Mouse (Mus musculus) heart, adult 11 months (tissue): ENCODE measurements around the gene Dand5.
A peak's percentile ranks its signal among the peaks of the same experiment; 100 is the strongest.

Source experiments
- DNase-seq: peaks from one replicate; pipeline ENCODE4 v3.0.0; 2022

Dand5 gene

DNA sequence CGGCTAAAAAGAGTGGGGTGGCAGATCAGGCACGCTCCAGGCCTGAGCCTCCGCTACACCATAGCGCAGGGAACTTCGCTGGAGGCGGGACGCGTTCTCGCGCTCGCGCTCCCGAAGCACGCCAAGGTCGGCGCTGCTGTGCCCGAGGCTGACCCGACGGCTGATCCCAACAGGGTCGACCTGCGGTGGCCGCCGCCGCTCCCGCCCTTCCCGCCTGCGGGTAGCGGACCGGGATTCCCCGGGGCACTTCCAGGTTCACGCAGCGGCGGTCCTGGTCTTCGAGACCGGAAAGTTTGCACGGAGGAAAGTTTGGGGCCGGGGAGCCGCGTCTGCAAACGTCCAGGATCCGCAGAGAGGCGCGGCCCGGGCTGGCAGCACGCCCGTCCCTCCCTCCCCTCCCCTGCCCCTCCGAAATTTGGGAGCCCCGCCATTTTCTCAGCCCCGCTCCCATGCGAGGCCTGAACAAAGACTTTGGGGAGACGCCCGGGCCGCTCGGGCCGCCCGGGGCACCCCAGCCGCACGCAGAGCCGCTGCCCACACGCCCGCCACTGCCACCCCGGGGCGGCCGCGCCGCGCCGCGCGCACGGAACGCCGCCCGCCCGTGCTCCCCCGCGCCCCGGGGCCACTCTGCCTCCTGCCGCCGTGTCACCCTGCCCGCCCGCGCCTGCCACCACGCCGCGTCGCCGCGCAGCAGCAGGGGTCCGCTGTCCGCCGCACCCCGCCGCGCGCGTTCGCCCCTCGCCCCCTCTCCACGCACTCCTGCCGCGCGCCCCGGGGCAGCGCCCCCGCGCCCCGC is 23.3 kb downstream of the Dand5 start:
- DNase-seq, result peak; percentile 97

DNA sequence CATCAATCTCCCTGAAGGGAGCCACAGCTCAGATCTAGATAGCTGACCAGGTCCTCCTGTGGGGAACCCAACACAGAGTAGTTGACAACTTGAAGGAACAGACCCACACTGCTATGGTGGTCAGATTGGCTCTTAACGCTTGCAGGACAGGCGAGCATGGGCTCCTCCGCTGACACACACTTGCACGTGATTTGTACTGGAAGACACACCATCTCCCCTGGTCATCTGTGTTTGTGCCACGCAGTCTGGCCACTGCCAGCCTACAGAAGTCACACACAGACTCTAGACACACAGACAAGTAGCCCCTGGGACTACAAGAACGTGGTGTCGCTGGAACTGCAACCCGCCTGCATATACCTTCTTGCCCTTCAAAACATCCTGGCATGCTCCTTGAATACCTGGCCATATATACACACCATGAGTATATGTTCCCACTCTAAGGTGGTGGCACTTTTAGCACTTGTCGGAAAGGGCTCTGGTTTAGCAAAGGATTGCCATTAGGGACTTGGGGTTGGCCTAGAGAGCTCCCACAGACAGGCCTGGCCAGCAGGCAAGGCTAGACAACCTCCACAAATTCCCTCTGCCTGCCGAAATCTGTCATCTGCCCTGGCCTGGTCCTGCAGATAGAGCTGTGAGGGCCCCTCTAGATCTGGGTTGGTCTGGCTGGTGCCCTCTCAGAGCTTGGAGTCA is 24.0 kb downstream of the Dand5 start:
- DNase-seq, result no peak

DNA sequence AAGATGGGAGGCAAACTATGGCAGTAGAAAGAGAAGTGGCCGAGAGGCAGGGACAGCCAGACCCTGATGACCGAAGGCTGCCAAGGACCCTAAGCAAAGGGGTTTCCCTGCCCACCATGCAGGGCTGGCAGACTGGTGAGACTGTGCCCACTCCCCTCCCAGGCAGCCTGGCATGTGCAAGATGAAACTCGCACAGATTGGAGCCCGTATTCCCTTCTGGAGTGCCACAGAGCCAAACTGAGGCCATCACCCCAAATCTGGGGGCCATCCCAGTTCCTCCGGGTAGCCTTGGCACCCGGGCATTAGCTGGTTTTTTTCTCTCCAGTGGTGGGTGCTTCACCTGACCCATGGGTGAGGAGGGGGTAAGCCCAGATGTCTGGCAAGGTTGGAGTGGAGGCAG is 24.7 kb downstream of the Dand5 start:
- DNase-seq, result peak; percentile 94

DNA sequence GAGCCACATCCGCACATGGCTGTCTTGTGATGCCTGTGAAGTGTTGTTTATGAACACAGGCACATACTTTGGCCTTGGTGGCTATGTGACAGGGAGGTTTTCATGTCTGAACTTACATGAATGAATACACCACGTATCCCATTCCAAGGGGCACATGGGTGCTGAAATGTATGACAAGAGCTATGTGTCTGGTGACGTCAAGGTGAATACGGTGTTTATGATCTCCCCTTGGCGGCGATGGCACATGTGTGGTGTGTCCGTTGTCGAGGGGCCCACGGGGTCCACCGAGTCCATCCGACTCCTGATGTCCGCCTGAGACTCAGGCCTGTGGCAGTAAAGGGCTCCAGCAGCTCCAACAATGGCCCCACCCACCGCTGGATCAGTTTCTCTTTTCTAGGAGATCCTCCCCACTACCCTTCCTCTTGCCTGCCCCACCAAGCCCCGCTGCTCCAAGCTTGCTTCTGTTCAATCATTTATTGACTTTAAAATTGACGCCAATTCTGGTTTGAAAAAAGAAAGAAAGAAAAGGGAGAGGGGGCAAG is 25.3 kb downstream of the Dand5 start:
- no peak for DNase-seq

DNA sequence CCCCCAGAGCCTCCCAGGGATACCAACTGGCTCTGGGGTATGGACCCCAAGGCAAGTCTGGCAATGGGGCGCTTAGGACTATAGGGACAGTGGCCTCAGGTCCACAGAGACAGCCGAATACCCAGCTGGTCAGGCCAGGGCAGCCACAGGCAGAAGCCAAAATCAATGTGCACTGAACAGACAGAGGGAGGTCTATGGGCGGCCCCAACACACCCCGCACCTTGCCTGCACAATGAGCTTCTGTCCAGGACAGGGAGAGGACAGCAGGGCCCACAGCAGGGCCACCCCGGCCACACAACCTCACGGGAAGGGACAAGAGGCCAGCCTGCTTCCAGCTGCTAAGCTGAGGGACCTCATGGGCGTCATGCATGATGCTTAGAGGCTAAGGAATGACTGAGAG is 28.1 kb downstream of the Dand5 start:
- peak; percentile 96 for DNase-seq

DNA sequence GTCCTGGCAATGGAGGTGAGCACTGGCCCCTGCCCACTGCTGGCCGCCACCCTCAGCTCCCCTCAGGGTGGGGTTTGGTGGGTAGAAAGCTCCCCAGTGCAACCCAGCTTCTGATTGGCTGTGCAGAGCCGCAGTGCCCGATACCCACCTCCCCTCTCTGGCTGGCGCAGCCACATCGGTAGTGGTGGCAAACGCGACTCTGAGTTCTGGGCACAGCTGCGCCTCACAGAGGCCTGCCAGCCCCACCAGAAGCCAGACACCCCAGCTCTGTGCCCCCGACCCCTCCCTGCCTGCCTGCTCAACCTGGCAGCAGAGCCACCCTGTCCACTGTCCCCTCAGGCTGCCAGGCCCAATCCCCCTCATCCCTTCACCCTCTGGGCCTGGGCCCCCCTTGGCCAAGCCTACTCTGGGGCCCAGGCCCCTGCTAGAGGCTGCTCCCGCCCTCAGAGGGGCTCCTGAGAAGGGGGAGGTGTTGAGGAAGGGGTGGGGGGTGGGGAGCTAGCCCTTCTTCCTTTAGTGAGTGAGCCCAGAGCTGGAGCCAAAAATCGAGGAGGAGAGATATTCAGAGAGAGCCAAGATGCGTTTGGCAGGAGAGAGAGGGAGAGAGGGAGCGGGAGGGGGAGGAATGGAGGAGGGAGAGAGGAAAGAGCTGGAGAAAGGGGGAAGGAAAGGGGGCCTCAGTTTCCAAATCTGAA is 28.7 kb downstream of the Dand5 start:
- DNase-seq, result peak; percentile 98

DNA sequence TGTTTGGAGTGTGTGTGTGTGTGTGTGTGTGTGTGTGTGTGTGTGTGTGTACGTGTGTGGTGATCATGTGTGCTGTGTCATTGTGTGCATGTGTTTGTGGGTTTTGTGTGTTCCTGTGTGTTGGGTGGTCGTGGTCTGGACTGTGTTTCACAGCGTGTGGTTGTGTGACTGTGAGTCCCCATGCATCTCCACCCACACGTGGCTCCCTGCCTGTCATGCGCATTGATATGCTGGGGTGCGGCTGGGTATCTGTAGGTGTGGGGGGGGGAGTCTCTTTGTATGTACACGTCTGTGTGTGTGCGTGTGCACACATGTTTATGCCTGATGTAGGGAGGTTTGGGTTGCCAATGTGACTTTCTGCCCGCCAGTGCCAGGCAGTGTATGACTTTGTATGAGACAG is 29.5 kb downstream of the Dand5 start:
- peak; percentile 94 for DNase-seq

DNA sequence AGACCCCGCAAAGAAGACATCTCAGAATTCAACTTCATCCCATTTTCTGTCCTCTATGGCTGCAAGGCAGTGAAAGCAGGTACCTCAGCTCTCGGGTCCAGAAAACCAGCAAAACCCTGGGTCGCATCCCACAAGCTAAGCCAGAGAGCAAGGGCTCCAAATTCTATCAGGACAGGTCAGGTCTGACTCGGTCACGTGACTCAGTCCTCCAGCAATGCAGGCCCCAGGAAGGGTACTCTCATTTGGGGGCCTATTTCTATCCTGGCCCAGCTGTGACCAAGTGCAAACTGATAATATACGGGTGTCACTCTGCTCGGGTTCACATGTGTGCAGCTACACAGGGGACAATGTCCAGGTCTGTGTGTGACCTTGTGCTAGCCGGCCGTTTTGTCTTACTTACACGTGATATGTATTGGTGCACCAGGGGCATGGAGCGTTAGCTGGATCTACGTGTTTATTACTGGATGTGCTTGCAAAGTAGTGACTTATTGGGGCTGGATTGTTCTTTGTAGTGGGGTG is 30.1 kb downstream of the Dand5 start:
- DNase-seq, result peak; percentile 94

DNA sequence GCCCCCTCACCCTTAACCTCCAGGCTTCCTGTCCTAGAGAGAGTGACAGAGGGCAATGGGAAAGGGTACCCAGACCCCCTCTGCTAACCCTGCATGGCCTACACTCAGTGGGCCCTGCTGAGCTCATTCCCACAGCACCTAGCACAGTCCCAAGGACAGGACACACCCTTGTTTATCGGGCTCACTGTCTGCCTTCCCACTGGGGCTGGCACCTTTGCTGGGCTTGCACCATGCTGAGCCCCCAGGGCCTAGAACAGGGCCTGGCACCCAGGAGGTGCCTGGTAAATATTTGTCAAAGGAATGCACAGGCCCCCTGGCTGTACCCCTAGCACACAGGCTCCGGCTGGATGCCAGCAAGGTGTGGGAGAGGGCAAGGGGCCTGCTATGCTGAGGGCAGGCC is 32.1 kb downstream of the Dand5 start:
- peak; percentile 93 for DNase-seq

DNA sequence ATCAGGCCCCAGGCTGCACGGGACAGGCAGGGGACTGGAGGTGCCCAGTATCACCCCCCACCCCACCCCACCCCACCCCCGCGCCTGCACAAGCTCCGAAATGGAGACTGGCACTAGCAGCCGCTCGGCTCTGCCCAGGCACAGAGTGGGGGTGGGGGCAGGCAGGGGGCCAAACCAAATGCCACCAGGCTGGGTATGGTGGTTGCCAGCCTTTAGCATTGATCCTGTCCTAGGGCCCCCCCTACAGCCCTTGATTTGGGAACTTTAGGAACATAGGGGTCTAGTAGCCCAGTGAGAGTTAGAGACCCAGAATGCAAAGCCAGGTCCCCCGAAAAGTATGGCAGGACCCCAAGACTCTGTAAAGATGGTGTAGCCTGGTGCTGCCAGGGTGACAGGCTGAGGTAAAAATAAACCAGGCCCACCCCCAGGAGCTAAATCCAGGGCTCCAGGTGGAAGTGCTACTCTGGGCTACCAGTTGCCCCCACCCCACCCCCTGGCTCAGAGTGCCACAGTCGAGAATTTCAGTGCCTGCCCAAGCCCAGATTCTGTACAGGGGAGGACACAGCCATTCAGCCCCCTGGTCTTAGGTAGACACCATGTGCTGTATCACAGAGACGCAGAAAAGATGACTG is 32.7 kb downstream of the Dand5 start:
- peak; percentile 98 for DNase-seq

DNA sequence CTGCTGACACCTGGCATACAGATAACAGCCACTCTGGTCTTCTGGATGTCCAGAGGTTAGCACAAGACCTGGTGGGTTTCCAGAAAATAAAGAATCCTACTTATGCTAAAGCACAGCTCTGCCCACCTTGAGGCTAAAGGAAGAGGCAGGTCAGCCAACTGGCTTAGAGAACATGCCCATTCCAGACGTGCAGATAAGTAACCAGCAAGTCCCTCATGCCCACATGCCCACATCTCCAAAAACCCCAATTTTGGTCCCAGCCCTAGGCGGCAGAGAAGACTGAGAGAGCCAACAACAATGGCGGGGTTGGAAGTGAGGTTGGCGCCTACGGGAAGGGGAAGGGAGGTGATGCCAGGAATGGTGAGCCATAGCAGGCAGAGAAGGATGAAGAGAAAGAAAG is 33.3 kb downstream of the Dand5 start:
- peak; percentile 92 for DNase-seq

DNA sequence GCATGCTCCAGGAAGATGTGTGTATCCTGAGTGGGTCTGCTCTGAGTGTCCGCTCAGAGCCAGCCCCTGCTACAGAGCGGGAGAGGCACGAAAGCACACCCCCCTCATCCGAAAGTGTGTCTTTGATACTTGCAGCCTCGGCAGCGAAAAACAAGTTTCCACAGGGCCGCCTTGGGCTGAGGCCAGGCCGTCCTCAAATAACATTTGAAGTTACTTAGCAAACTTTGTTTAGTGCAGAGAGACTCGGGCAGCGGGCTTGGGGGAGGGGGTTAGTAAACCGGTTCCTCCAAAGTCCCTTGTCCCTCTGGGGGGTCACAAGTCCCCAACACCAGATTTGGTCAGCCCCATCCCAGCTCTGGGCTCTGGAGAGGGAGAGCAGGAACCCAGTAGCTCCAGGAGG is 33.7 kb downstream of the Dand5 start:
- peak; percentile 98 for DNase-seq

DNA sequence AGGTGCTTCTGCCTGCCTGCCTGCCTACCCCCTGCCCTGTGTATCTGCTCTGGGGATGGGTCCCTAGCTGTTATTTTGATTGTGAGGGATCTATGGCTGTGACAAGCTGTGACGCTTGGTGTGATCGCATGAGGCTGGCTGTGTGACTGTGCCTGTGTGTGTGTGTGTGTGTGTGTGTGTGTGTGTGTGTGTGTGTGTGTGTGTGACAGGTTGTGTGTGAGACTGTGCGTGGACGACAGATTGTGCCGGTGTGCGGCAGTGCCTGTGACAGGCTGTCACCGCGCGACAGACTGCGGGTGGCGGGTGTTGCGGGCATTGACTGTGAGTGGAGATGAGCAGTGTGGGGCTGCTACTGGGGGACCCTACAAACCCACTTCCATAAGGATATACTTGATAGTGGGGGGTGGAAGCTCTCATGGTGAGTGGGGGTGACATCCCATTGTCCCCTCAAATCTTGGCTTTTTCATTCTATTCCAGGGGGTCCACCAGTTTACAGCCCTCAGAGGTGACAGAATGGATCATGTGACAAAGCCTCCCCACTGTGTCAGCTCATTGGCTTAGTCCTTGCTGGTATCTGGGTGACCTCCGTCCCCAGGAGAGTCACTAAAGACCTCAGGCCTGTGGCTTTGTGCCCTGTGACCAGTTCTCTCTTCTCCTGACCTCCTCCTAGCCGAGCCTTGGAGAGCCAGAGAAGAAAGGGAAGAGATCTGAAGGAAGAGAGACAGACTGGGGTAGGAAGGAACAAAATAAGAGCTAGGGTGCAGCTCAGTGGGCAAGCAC is 34.9 kb downstream of the Dand5 start:
- DNase-seq, result peak; percentile 93

DNA sequence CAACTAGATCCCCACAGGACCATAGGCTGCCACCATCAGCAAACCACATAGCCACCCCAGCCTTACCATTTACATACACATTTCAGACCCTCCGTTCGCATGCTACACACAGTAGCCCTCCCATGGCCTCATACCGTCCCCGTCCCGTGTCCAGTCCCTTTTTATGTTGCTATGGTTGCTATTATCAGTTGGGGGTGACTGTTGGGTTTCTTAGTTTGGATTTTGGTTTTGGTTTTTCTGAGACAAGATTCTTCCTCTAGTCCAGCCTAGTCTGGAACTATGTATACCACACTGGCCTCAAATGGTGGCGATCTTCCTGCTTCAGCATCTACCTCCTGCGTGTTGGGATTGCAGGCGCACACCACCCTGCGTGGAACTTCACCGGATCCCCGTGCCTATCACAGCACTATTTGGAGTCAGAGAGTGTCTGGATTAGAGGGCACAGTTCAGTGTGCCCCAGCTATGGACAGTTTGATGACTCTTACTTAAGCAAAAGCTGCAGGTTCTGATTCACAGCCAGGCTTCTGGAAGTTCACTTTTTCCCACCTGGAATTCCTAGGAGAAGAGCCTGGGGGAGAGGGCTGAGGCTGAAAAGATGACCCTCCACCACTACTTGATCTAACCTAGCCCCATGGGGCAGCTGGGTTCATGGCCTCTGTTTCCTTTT is 35.7 kb downstream of the Dand5 start:
- no peak for DNase-seq

DNA sequence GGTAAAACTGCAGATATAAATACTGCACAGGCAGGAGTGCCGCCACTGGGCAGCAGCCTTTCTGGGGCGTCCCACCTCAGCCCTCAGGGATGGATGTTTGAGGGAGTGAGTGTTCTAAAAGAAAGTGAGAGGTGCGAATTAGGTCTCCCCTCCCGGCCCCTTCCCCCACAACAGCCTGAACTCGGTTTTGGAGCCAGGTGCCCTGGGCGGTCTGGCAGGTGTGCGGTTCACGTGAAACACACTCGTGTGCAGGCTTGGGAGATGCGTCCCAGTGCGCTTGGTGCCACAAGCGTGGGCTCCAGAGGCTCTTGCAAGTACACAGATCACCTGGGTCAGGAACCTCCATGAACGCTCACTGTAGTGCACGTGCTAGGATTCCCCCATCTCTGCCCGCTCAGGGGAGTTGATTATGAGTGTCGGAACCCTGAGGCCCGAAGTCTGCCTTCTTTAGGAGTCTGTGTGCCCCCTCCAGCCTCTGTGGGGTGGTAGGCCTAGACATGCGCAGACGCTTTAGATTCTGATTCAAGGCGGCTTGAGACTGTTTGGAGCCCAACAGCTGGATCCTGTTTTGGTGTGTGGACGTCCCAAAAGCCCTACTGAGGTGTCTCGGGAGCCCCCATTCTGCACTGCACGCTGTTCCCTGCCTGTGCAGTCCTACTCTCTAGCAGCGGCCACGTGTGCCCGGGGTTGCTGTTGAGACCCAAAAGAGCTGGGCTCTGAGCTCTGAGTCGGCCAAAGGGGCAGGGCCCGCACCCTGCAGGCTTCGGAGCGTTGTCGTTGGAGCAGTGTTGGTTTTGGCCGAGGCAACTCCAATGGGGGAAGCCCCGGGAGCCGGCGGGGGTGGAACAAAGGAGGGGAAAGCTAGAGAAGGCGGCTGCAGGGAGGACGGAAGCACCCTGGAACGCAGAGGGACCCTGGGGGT is 36.6 kb downstream of the Dand5 start:
- peak; percentile 99 for DNase-seq

DNA sequence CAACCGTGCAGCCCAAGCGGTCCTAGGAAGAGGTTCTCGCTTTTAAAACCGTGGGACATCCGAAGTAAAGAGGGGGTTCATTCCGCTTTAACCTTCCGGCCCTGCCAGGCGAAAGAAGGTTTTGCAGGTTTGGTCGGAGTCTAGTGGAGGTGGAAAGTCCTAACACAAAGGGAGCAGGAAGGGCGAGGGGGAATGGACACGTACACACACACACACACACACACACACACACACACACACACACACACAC is 37.2 kb downstream of the Dand5 start:
- DNase-seq, result no peak

DNA sequence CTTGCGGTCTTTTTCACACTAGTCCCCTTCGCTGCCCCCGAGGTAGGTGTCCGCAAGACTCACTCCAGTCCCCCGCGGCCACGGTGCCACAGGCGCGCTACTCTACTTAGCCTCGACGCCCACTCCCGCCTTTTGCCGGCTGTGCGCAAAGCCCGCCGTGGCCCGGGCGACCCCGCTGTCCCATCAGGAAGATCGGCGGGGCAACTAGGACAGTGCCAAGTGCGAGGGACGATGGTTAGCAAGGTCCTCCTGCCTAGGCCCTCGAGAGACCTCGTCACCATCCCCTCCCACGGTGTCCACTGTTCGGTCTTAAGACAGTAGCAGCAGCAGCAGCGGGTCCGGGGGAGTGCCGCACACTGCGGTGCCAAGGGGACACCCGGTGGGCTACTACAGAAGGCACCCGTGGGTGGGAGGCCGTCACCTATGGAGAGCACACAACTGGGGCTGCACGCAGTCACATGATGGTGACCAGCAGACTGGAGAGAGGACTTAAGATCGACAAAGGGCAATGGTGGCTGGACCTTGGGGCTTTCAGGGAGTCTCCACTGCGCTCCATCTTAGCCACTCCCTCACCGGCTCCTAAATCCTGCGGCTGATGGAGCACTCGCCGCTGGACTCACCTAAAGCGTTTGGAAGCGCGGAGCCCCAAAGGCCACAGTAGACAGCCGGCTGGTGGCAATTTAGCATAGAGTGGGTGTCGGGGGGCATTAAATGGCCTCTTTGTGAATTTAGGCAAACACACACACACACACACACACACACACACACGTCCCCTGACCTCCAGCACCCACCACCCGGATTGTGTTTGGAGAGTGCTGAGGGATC is 37.7 kb downstream of the Dand5 start:
- peak; percentile 94 for DNase-seq

DNA sequence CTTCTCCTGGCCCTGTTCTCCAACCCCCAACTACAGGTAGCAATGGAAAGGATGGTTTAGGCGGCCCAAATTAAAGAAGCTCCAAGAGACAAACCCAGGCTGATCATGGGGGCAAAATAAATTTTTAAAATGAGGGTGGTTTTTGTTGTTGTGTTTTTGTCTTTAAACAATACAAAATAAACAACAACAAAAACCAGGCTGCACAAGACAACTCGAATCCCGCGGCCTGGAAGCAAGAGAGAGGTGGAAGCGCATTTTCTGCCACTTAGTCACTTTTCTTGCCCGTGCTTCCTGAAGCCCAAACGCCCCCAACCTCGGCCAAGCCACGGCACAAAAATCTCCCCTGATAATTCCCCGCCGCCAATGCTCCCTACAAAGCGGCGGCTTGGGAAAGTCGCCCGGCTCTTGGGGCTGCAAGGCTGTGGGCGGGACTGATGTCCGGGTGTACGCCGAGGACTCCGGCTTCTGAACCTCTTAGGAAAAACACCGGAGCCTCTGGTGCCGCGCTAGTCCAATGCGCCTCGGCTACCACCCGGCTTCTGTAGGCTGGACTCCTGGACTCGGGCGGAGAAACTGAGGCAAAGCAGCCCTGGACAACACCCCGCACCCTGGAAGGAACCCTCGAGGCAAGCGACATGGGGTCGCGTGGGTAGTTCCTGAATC is 38.6 kb downstream of the Dand5 start:
- peak; percentile 97 for DNase-seq
